Comparison of ENCODE assay signal across 10 mouse cellular contexts in genomic region chr2:152657398-152657797, GRCm38 (mm10). TPM values are rescaled to one million over a fixed set of nuclear protein-coding genes. Genes with fewer than 3 reads are reported as not detected.
DNase-seq lines count a peak whose midpoint lies in the region; ATAC-seq and TF ChIP-seq lines count a peak whose summit lies in the region.
"Had no signal": no experiment of that assay in that cellular context is flagged by ENCODE, and none has a peak within 500 bp of the region (broad histone marks: within the 10 kb centered on the region; RNA-seq: fewer than 3 reads in every experiment).

No protein-coding gene starts in this region.

- TF ChIP-seq POLR2A in kidney, adult 2 months (IDR thresholded peaks at IDR 0.05; ENCODE audit: low read depth, low read length) = no peak

- peak; percentile 58 for TF ChIP-seq CTCF in kidney, adult 2 months (conservative IDR thresholded peaks at IDR 0.05; ENCODE audit: insufficient read depth, insufficient read length, low read depth, low read length)
- peak; percentile 61 for TF ChIP-seq CTCF in liver, postnatal 0 days (IDR thresholded peaks at IDR 0.05; ENCODE audit: low read depth)

- DNase-seq in kidney, adult 2 months = peak; percentile 40
- DNase-seq in A20 (ENCODE audit: low read depth, low spot score) = peak; percentile 48
- peak; percentile 43 for DNase-seq in MN1 (ENCODE audit: low spot score)
- peak; percentile 52 for DNase-seq in liver, postnatal 0 days
- no peak for DNase-seq in cerebellum, adult 11 months
- DNase-seq: left cerebral cortex, postnatal 4 days had no signal

- no peak overlapping the region for H3K27ac ChIP-seq in kidney, adult 2 months (ENCODE audit: insufficient read depth, low read depth, low read length)
- no peak overlapping the region for H3K27ac ChIP-seq in kidney, embryonic 16.5 days (ENCODE audit: low read length)
- H3K27ac ChIP-seq in liver, postnatal 0 days (ENCODE audit: low read depth) = no peak overlapping the region

- no peak overlapping the region for H3K9ac ChIP-seq in kidney, embryonic 16.5 days (replicated peaks; ENCODE audit: low read length)
- H3K9ac ChIP-seq in liver, postnatal 0 days (replicated peaks) = no peak overlapping the region

- no peak overlapping the region for H3K4me3 ChIP-seq in kidney, adult 2 months (ENCODE audit: insufficient read depth, low read depth, low read length)
- no peak overlapping the region for H3K4me3 ChIP-seq in kidney, embryonic 16.5 days (ENCODE audit: low read length)
- no peak overlapping the region for H3K4me3 ChIP-seq in liver, postnatal 0 days (ENCODE audit: low read depth, low read length)

- WGBS in kidney, adult 2 months = 58% methylated on average over 10 of the region's 10 CpGs
- WGBS in kidney, embryonic 16.5 days = 66% methylated on average over 10 of the region's 10 CpGs
- 60% methylated on average over 10 of the region's 10 CpGs for WGBS in liver, postnatal 0 days (ENCODE audit: insufficient replicate concordance)

- H3K27me3 ChIP-seq in kidney, adult 2 months (replicated peaks; ENCODE audit: control insufficient read depth, insufficient read depth, low read length) = no peaks in the 10 kb centered on the region
- H3K27me3 ChIP-seq in kidney, embryonic 16.5 days (ENCODE audit: insufficient read depth, low read length) = no peaks in the 10 kb centered on the region
- no peaks in the 10 kb centered on the region for H3K27me3 ChIP-seq in liver, postnatal 0 days (ENCODE audit: insufficient read depth, low read length)

- H3K4me2 ChIP-seq in kidney, embryonic 16.5 days (replicated peaks; ENCODE audit: low read depth, low read length) = no peak overlapping the region
- no peak overlapping the region for H3K4me2 ChIP-seq in liver, postnatal 0 days (ENCODE audit: low read depth, low read length)

- H3K36me3 ChIP-seq in kidney, adult 2 months (ENCODE audit: control insufficient read depth, insufficient read depth, low read length) = no peaks in the 10 kb centered on the region
- no peaks in the 10 kb centered on the region for H3K36me3 ChIP-seq in kidney, embryonic 16.5 days (ENCODE audit: insufficient read depth, low read length)
- no peaks in the 10 kb centered on the region for H3K36me3 ChIP-seq in liver, postnatal 0 days (replicated peaks; ENCODE audit: insufficient read depth, low read length)

- no peak for TF ChIP-seq EP300 in liver, postnatal 0 days (IDR thresholded peaks at IDR 0.05; ENCODE audit: low read depth)

- no peaks in the 10 kb centered on the region for H3K9me3 ChIP-seq in kidney, embryonic 16.5 days (ENCODE audit: low read length)
- H3K9me3 ChIP-seq in liver, postnatal 0 days (ENCODE audit: low read length) = no peaks in the 10 kb centered on the region

- H3K4me1 ChIP-seq in kidney, adult 2 months (ENCODE audit: control insufficient read depth, insufficient read depth, low read length) = no peaks in the 10 kb centered on the region
- H3K4me1 ChIP-seq in kidney, embryonic 16.5 days (ENCODE audit: insufficient read depth, low read length) = peaks cover 14% of the 10 kb centered on the region
- peaks cover 3% of the 10 kb centered on the region; the same call in 1 of the 2 replicates for H3K4me1 ChIP-seq in liver, postnatal 0 days (ENCODE audit: insufficient read depth)

- ATAC-seq in kidney, embryonic 16.5 days (ENCODE audit: low FRiP score, low TSS enrichment) = no peak
- no peak for ATAC-seq in liver, postnatal 0 days
- no peak for ATAC-seq in cerebellum, adult (ENCODE audit: insufficient number of reproducible peaks, low FRiP score, low TSS enrichment)
- no peak for ATAC-seq in inflammation-experienced regulatory T-cells, adult 6 months

RNA-seq across cellular contexts. Expression of gene H13, which starts 11.9 kb away (rescaled TPM):
- polyA plus RNA-seq in kidney, adult 2 months (2012; rRNA removed) = 129 and 161 TPM in 2 replicates
- 158 and 159 TPM in 2 replicates for polyA plus RNA-seq in kidney, embryonic 16.5 days (2015; fragmentation: Nextera tagmentation; extraction: Ambion mirVana)
- 61.0 and 63.8 TPM in 2 replicates for polyA plus RNA-seq in liver, postnatal 0 days (2015; fragmentation: Nextera tagmentation; extraction: Ambion mirVana)
- 10 to 100 TPM; 61.6 to 72.9 (median 72.1) TPM for polyA plus RNA-seq in inflammation-experienced regulatory T-cells, adult 6 months (2017; shearing (Covaris generic))

RNA-seq across cellular contexts. Expression of gene Mcts2, which starts 29.4 kb away (rescaled TPM):
- 8.4 and 10.1 TPM in 2 replicates for polyA plus RNA-seq in kidney, adult 2 months (2012; rRNA removed)
- 27.6 and 28.0 TPM in 2 replicates for polyA plus RNA-seq in kidney, embryonic 16.5 days (2015; fragmentation: Nextera tagmentation; extraction: Ambion mirVana)
- polyA plus RNA-seq in liver, postnatal 0 days (2015; fragmentation: Nextera tagmentation; extraction: Ambion mirVana) = 12.8 TPM in 2 replicates
- polyA plus RNA-seq in inflammation-experienced regulatory T-cells, adult 6 months (2017; shearing (Covaris generic)) = 1 to 10 TPM; 2.4 to 3.7 (median 2.5) TPM

RNA-seq across cellular contexts. Expression of gene Rem1, which starts 30.6 kb away (rescaled TPM):
- polyA plus RNA-seq in kidney, adult 2 months (2012; rRNA removed) = 10.5 and 13.5 TPM in 2 replicates
- polyA plus RNA-seq in kidney, embryonic 16.5 days (2015; fragmentation: Nextera tagmentation; extraction: Ambion mirVana) = 59.1 and 62.6 TPM in 2 replicates
- polyA plus RNA-seq in liver, postnatal 0 days (2015; fragmentation: Nextera tagmentation; extraction: Ambion mirVana) = 0.81 and 1.6 TPM in 2 replicates
- polyA plus RNA-seq in inflammation-experienced regulatory T-cells, adult 6 months (2017; shearing (Covaris generic)) = not detected

RNA-seq across cellular contexts. Expression of gene Defb25, which starts 34.5 kb away (rescaled TPM):
- polyA plus RNA-seq in kidney, adult 2 months (2012; rRNA removed) = 1.0 TPM in 1 of 2 replicates, not detected in the other
- 24.4 and 31.8 TPM in 2 replicates for polyA plus RNA-seq in kidney, embryonic 16.5 days (2015; fragmentation: Nextera tagmentation; extraction: Ambion mirVana)
- 0.49 TPM in 1 of 2 replicates, not detected in the other for polyA plus RNA-seq in liver, postnatal 0 days (2015; fragmentation: Nextera tagmentation; extraction: Ambion mirVana)
- polyA plus RNA-seq in inflammation-experienced regulatory T-cells, adult 6 months (2017; shearing (Covaris generic)) = 1 to 10 TPM in 1 of 3 experiments, not detected in 2; 1.4 TPM
- polyA plus RNA-seq: neural tube, embryonic 11.5 days had no signal

RNA-seq across cellular contexts. Expression of gene Defb36, which starts 53.3 kb away (rescaled TPM):
- 0.27 and 0.52 TPM in 2 replicates for polyA plus RNA-seq in kidney, adult 2 months (2012; rRNA removed)
- 0.51 and 0.86 TPM in 2 replicates for polyA plus RNA-seq in kidney, embryonic 16.5 days (2015; fragmentation: Nextera tagmentation; extraction: Ambion mirVana)
- not detected in 2 replicates for polyA plus RNA-seq in liver, postnatal 0 days (2015; fragmentation: Nextera tagmentation; extraction: Ambion mirVana)
- polyA plus RNA-seq in inflammation-experienced regulatory T-cells, adult 6 months (2017; shearing (Covaris generic)) = not detected
- polyA plus RNA-seq: neural tube, embryonic 11.5 days had no signal
